Mouse (Mus musculus) midbrain, embryonic 12.5 days (tissue): ENCODE data around the gene Tcp1. TPM values are rescaled to one million over a fixed set of nuclear protein-coding genes. Genes with fewer than 3 reads are reported as not detected.
"Not testable (repeated sequence)": the region's sequence is repeated elsewhere in the genome, so short reads cannot be mapped to it uniquely, and the experiment has no call there.

Experiments
- ATAC-seq: fragments of 200-750 bp; cut with Nextera tagmentation; 2 replicates; pipeline ENCODE4 v1.8.0; 2017; ENCODE audit warnings: low read depth, moderate TSS enrichment, moderate library complexity; ENCODE audit not compliant: low FRiP score
- H3K27ac ChIP-seq: fragments of 300-500 bp; sonication (generic); replicated peaks from 2 replicates; pipeline ENCODE4 v1.5.1; 2016; ENCODE audit warnings: mild to moderate bottlenecking
- H3K27me3 ChIP-seq: fragments of 300-500 bp; sonication (generic); 2 replicates; pipeline ENCODE4 v1.6.1; 2016; ENCODE audit warnings: mild to moderate bottlenecking
- H3K36me3 ChIP-seq: fragments of 300-500 bp; sonication (generic); 2 replicates; pipeline ENCODE4 v1.6.1; 2016
- H3K4me1 ChIP-seq: fragments of 300-500 bp; sonication (generic); 2 replicates; pipeline ENCODE4 v1.6.1; 2016
- H3K4me2 ChIP-seq: fragments of 300-500 bp; sonication (generic); replicated peaks from 2 replicates; pipeline ENCODE4 v1.6.1; 2016; ENCODE audit warnings: mild to moderate bottlenecking, moderate library complexity
- H3K4me3 ChIP-seq: fragments of 300-500 bp; sonication (generic); 2 replicates; pipeline ENCODE4 v1.5.1; 2016; ENCODE audit warnings: mild to moderate bottlenecking
- H3K9ac ChIP-seq: fragments of 300-500 bp; sonication (generic); replicated peaks from 2 replicates; pipeline ENCODE4 v1.6.1; 2016; ENCODE audit warnings: mild to moderate bottlenecking, moderate library complexity
- H3K9me3 ChIP-seq: fragments of 300-500 bp; sonication (generic); 2 replicates; pipeline ENCODE4 v1.6.1; 2016; ENCODE audit warnings: mild to moderate bottlenecking
- WGBS: fragments of 180-500 bp; shearing (Covaris S2); methylation state at CpG from one replicate; pipeline ENCODE4 v1.1.7; 2016; 5-methylcytosine and 5-hydroxymethylcytosine counted together
- polyA plus RNA-seq: library from polyadenylated mRNA; unstranded; fragments of >200 nt; fragmentation: Nextera tagmentation; extraction: Ambion mirVana; gene quantifications from 2 replicates; pipeline ENCODE4 v1.2.1, GENCODE M21; 2016

Tcp1 gene
- polyA plus RNA-seq, 1 experiment from 2014 or later, result 463 TPM

DNA sequence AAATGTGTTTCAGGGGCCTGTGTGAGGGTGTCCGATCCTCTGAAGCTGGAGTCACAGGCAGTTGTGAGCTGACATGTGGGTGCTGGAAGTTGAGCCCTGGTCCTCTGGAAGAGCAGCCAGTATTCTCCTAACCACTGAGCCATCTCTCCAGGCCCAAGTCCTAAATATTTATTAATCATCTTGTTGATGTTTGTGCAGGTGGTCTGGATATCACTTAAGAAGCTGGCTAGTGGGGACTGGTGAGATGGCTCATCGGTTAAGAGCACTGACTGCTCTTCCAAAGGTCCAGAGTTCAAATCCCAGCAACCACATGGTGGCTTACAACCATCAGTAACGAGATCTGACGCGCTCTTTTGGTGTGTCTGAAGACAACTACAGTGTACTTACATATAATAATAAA is 34.2 kb downstream of the Tcp1 start:
- no peaks in the 10 kb centered on the region for H3K4me1 ChIP-seq
- H3K9me3 ChIP-seq, result no peaks in the 10 kb centered on the region
- H3K4me3 ChIP-seq, result no peak overlapping the region
- H3K27me3 ChIP-seq, result no peaks in the 10 kb centered on the region
- H3K27ac ChIP-seq, result no peak overlapping the region
- 91% methylated on average over 5 of the region's 5 CpGs for WGBS
- no peak for ATAC-seq
- peaks cover 74% of the 10 kb centered on the region for H3K36me3 ChIP-seq
- no peak overlapping the region for H3K9ac ChIP-seq
- H3K4me2 ChIP-seq, result no peak overlapping the region

DNA sequence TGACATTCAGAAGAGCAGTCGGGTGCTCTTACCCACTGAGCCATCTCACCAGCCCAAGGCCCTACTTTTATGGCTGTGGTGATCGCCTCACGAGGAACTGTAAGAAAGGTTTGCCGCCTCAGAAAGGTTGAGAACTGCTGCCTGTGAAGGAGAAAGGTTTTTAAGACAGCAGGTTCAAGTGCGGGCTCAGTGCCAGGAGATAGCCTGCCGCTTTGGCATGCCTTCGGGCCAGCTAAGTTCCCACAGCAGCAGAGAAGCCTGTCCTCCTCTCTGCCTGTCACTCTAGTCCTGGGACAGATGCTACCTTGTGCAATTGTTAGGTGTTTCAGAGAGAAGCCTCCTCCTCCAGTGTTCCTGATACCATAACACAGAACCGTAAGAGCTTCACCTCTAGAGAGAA is 41.2 kb downstream of the Tcp1 start:
- ATAC-seq, result no peak
- 95% methylated on average over 8 of the region's 8 CpGs for WGBS
- Histone ChIP-seq H3K27ac (no peak overlapping the region), H3K4me2 (no peak overlapping the region), H3K9me3 (no peaks in the 10 kb centered on the region), H3K36me3 (peaks cover 45% of the 10 kb centered on the region), H3K9ac (no peak overlapping the region), H3K4me1 (peaks cover 21% of the 10 kb centered on the region), H3K4me3 (no peak overlapping the region), H3K27me3 (no peaks in the 10 kb centered on the region)

DNA sequence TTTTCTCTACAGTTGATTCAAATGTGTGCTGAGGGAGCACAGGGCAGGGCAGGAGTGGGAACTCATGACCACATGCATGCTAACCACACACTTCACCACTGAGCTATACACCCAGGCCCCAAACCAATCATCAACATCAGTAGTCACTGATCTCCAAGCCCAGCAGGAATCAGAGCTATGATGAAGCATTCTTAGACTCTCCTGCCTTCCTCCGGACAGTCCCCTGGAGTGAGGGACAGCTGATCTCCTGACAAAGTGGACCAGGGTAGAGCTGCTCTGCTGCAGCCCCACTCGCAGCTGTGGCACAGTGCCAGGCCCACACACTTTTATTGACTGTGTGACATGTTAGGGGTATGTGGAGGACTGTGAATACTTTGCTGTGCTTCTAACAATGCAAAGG is 43.9 kb downstream of the Tcp1 start:
- not testable (repeated sequence) for H3K27me3 ChIP-seq, ATAC-seq, H3K27ac ChIP-seq, H3K9me3 ChIP-seq
- WGBS, result 36% methylated on average over 1 of the region's 2 CpGs
- Histone ChIP-seq H3K4me1 (peaks cover 21% of the 10 kb centered on the region), H3K4me3 (peak overlapping the region; percentile 37), H3K9ac (peak overlapping the region; percentile 47; the same call in 1 of the 2 replicates), H3K36me3 (peaks cover 25% of the 10 kb centered on the region), H3K4me2 (peak overlapping the region; percentile 56)

DNA sequence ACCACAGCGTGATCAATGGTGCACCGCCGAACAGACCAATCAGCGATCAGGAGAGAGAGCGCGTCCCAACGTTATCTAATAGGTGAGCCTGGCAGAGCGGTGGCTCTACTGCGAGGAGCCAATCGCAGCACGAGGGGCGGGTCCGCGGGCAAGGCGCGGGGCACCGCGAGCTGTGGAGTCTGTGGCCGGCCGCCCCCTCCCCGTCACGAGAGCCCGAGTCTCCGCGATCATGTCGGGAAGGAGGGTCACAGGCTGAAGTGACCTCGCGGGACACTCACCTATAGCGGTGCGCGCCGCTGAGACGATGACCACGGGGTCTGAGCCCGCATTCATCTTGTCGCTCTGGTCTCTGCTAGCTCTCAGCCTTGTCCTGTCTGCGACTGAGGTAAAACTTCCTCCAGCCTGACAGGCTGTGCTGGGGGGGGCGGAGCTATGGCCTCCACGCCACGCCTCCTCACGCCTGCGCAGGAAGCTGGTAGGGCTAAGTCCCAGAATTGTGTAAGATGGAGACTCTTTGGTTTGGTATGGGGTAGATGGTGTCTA is 44.9 kb downstream of the Tcp1 start, which contains the start of gene Acat2:
TSS of gene Acat2 (minus strand) at position 417 of the 543 bp plus-strand sequence.
- under 1% methylated on average over 38 of the region's 42 CpGs for WGBS
- ATAC-seq, result peak; percentile 99
- peak within 1 kb of the TSS; percentile 60 for H3K4me2 ChIP-seq

DNA sequence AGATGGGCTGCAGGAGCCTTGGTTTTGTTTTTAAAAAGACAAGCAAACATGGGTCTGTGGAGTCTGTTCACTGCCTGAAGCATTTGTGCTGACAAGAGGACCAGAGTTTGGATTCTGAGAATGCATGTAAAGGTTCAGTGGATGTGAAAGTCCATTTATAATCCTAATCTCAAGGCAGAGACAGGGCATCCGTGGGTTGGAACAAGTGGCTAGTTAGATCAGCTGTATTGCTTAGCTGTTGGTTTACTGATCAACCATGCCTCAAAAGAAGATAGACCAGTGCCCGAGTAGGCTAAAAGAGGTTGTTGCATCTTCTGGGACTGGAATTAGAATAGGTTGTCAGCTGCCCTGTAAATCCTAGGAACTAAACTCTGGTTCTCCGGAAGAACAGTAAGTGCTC is 48.0 kb downstream of the Tcp1 start:
- ATAC-seq, result no peak
- peaks cover 23% of the 10 kb centered on the region for H3K36me3 ChIP-seq
- H3K4me1 ChIP-seq, result peaks cover 10% of the 10 kb centered on the region
- no peak overlapping the region for H3K4me3 ChIP-seq
- H3K9me3 ChIP-seq, result no peaks in the 10 kb centered on the region
- no peak overlapping the region for H3K27ac ChIP-seq
- WGBS, result 89% methylated on average over 3 of the region's 3 CpGs
- H3K4me2 ChIP-seq, result no peak overlapping the region
- no peaks in the 10 kb centered on the region for H3K27me3 ChIP-seq
- H3K9ac ChIP-seq, result no peak overlapping the region

More for the DNA sequence above, 44.9 kb downstream of the Tcp1 start, which contains the start of gene Acat2:
- Histone ChIP-seq H3K4me1 (peaks cover 21% of the 10 kb centered on the region), H3K9me3 (no peaks in the 10 kb centered on the region), H3K27me3 (no peaks in the 10 kb centered on the region), H3K9ac (peak within 1 kb of the TSS; percentile 59), H3K27ac (peak within 1 kb of the TSS; percentile 90), H3K36me3 (peaks cover 25% of the 10 kb centered on the region), H3K4me3 (peak within 1 kb of the TSS; percentile 68)

DNA sequence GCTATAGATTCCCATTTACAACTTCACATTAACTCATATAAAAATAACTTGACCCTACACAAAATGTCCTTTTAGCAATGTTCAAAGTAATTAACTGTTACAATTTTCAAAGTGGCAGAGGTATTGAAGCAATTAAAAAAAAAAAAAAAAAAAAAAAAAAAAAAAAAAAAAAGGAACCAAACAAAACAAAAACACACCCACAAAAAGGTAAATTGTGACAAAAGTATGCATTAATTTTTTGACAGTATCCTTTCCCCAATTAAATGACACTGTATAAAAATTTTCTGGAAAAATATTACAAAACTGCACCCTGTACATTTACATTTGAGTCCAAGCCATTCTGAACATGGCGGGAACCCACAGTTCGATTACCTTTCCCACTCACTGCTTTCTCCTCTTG is 51.7 kb downstream of the Tcp1 start:
- no peaks in the 10 kb centered on the region for H3K4me1 ChIP-seq
- 90% methylated on average over 2 of the region's 2 CpGs for WGBS
- no peak overlapping the region for H3K27ac ChIP-seq
- peaks cover 24% of the 10 kb centered on the region for H3K36me3 ChIP-seq
- ATAC-seq, result no peak
- H3K27me3 ChIP-seq, result no peaks in the 10 kb centered on the region
- no peaks in the 10 kb centered on the region for H3K9me3 ChIP-seq
- H3K4me3 ChIP-seq, result no peak overlapping the region
- H3K9ac ChIP-seq, result no peak overlapping the region
- no peak overlapping the region for H3K4me2 ChIP-seq

DNA sequence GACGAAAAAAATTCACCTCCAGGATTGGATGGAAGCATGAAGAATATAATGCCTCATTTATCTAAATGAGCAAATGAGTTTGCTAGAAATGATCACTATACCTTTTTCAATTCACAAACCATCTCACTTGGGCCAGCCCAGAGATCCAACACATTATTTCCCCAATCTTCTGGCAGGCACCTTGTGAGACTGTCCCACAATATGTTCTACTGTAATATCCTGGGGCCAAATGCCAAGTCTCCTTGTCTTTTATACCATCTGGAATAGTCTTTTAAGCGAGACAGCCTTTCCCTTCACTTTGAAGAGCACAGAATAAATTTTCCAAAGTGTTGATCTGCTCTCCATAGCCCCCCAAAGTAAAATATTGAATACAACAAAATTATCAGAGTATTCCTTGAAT is 58.4 kb downstream of the Tcp1 start:
- H3K9me3 ChIP-seq, result no peaks in the 10 kb centered on the region
- no peaks in the 10 kb centered on the region for H3K27me3 ChIP-seq
- no peak overlapping the region for H3K9ac ChIP-seq
- peaks cover 44% of the 10 kb centered on the region for H3K36me3 ChIP-seq
- H3K4me1 ChIP-seq, result no peaks in the 10 kb centered on the region
- no peak overlapping the region for H3K4me3 ChIP-seq
- 95% methylated on average over 2 of the region's 2 CpGs for WGBS
- ATAC-seq, result no peak
- no peak overlapping the region for H3K4me2 ChIP-seq
- no peak overlapping the region for H3K27ac ChIP-seq

Other genes starting within 250 kb of the Tcp1 start
- gene Slc22a1, start 239.9 kb upstream of the Tcp1 start, polyA plus RNA-seq, result not detected in 2 replicates
- gene Igf2r, start 146.0 kb upstream of the Tcp1 start, polyA plus RNA-seq, result 20.4 and 20.7 TPM in 2 replicates
- gene Mas1, start 47.6 kb upstream of the Tcp1 start, polyA plus RNA-seq, result 0.20 and 0.55 TPM in 2 replicates
- not detected in 2 replicates for gene Mrgprh, start 39.7 kb upstream of the Tcp1 start, polyA plus RNA-seq
- gene Pnldc1, start 5.5 kb upstream of the Tcp1 start, polyA plus RNA-seq, result 1.2 and 1.8 TPM in 2 replicates
- 154 and 158 TPM in 2 replicates for gene Mrpl18, start 644 bp downstream of the Tcp1 start, polyA plus RNA-seq
- gene Acat3, start 24.9 kb downstream of the Tcp1 start, polyA plus RNA-seq, result 1.3 and 1.4 TPM in 2 replicates
- gene Acat2, start 45.0 kb downstream of the Tcp1 start, polyA plus RNA-seq, result 393 and 402 TPM in 2 replicates
- 118 and 132 TPM in 2 replicates for gene Wtap, start 78.5 kb downstream of the Tcp1 start, polyA plus RNA-seq
- 98.8 and 110 TPM in 2 replicates for gene Sod2, start 91.1 kb downstream of the Tcp1 start, polyA plus RNA-seq
- not detected in 2 replicates for gene Gpr31b, start 136.6 kb downstream of the Tcp1 start, polyA plus RNA-seq
- gene Tcp10b, start 145.4 kb downstream of the Tcp1 start, polyA plus RNA-seq, result not detected in 2 replicates
- not detected in 2 replicates for gene Unc93a, start 216.1 kb downstream of the Tcp1 start, polyA plus RNA-seq